Mouse (Mus musculus) layer of hippocampus, postnatal 36 days (tissue): ENCODE data around the gene Tmem218. TPM values are rescaled to one million over a fixed set of nuclear protein-coding genes. Genes with fewer than 3 reads are reported as not detected.

Experiments
- DNase-seq, 2 experiments: peaks; one replicate each; pipeline ENCODE4 v3.0.0; 2022
- total RNA-seq, 2 experiments: library from RNA; stranded (reverse); gene quantifications; 2 replicates each; pipeline ENCODE4 v1.2.3; 2021

Gene Tmem218
- total RNA-seq, 2 experiments from 2014 or later: 8.4 to 8.8 TPM

DNA sequence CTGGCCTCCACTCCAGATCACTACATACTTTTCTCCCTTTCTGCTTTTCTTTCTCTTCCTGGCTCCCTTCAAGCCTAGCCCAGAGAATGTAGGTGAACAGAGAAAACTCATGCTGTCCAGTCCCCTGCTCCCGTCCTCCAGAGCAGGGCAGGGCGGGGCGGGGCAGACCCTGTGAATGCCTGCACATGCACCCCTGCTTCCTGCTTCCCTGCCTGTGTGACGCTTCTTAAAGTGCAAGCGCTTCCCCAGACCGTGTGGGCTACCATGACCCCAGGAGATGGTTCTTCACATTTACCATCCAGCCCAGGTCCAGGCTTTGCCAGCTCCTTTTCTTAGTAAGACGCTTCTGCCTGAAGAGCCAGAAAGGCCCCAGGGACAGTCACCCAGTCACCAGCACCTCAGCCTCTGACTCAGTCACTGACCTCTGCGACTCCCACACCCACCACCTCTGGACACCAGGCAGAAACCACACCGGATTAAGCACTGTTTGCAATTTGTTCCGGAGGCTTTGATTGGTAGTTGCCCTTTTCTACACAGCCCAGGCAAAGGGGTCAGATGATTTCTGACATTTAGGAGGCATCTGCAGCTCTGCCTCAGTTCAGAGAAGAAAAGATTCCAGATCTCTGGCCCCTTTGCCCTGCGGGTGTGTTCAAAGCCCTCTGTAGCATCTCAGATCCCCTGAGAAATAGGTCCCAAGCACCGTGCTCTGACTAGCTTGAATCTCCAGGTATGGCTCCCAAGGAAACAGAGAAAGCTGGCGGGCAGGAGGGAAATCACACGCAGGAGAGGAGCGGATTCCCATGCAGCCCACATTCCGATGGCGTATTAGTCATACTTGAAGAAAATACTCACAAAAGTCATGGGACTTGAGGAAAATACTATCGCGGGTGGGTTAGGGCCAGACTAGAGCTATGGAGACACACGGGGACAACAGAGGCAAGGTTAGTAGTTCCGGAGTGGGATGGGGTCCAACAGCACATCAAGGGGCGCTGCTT is 24.5 kb downstream of the Tmem218 start:
- DNase-seq: no peak

DNA sequence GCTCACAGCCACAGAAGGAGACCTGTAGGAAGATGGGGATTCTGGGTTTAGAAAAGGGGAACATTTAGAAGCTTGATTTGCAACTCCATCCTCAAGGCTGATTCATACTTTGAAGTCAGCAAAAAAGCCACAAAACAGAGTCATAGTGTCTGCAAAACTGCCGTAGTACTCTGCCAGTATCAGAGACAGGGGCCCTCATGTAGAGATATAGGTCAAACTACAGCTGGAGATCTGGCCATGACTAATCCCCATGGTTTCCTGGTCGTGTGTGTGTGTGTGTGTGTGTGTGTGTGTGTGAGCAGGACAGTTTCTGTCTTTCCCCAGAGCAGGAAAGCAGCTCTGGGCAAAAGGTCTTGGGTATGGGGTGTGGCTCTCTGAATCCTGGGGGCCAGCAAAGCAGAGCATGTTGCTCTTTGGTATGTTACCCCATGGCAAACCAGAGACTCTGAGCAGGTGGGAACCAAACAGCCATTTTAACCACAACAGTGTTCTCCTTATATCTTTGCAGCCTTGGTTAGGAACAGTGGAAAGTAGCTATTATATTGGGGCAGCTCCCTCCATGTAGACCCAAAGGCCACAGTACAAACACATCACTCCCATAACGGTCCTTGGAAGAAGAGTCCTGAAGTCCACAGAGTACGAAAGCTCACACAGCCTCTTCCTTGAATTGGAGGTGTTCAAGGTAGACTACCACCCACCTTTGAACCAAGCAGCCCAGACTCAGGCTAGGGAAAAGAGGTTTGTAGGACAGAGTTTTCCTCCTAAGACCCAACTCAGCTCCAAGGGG is 28.1 kb downstream of the Tmem218 start:
- no peak for DNase-seq

DNA sequence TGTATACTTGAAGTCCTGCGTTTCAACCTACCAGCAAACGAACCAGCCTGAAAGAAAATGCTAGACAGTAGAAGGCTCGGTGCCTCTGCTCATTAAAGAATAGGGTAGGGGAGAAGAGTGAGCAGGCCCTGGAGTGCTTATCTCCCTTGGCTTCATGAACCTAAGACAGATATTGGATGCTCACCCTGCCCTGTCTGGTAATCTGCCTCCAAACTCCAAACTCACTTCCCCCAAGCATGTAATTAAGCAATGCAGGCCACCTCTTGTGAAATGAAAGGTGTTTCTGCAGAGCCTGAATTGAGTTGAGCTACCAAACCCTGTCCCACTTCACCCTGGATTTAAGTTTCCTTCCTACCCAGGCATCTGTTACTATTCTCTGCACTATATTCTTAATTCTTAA is 34.7 kb downstream of the Tmem218 start:
- DNase-seq: no peak

DNA sequence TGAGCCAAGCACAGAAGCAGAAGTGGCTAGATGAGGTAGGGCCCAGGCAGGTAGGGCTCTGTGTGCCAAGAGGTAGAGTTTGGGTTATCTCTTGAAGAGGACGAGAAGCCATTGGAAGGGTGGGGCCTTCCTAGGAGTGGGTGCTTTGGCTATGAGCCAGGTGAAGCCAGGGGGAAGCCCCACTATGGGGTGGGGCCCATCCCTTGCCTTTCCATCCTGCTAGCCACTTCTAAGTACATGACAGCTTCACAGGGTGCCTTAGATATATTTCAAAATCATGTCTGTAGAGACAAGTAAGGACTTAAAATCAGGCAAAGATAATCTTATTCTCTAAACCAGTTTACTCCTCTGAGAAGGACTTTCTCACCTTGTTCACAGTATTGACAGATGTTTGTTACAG is 36.6 kb downstream of the Tmem218 start:
- no peak for DNase-seq

DNA sequence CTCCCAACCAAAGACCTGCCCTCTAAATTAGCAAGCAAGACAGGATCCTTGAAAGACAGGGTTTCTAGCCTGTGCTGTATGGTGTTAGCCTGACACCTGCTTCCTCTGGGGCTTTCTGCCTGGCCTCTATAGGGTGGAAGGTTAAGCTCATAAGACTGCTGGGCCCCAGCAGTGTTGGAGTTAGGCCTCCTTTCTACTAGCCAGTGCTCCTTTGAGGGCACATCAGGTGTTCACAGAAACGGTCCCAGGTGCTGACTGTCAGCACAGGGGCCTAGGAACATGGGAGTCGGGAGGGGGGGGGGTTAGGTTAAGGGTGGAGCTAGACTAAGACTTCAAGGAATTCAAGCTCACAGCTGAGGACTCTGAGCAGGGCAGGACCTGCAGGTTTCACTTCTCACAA is 37.4 kb downstream of the Tmem218 start:
- DNase-seq: no peak

DNA sequence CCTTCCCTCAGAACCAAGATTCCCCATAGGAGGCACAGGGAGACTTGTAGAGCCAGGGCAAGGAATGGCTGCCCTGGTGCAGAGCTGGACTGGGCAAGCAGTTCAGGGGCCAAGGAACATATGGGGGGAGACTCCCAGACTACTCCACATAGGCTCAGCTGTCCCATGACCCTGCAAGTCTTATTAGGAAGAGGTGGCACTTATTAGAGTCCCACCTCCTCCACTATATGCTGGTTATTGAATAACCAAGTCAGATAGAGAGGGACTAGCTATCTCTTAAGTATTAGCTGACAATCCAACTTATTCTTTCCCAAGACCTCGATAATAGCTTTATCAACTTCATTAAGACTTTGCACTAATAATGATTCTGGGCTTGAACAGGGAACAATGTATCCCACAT is 37.8 kb downstream of the Tmem218 start:
- DNase-seq: no peak

DNA sequence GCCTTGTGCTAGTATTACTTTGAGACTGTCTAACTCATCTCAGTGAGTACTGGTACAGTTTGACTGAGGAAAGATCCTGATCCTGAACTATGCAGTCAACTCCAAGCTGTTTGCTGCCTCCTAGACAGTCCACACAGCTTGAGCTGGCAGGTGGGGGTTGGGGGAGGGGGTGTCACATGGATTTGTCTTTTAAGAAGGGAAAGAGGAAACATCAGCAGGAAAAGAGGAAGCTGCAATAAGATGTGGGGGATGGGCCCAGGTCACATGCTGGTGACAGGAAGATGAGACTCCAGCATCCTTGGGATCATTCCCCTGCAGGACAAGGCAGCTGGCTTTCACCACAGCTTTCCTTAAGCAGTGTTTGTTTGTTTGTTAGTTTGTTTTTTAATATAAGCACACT is 39.4 kb downstream of the Tmem218 start:
- no peak for DNase-seq

DNA sequence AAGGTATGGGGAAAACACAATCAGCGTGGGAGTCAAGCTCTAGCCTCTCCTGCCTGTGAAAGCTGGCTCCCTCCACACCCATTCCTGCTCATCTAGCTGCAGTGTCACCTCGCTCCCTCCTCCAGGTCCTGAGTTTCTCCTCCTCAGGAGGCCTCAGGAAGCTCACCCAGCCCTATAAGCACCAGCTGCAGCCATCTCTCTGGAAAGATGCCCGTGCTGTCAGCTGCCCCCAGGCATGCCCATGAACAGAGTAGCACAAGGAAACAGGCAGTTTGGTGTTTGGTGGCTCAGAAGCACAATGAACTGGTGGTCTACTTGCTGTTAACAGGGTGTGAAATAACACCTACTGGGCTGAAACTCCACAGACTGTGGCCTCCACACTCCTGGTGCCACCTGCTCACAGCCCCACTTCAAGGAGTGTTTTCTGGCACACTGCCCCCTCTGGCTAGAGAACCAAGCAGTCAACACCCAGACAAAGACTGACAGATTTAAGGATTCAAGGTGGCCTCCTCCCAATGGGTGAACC is 40.4 kb downstream of the Tmem218 start:
- no peak for DNase-seq

DNA sequence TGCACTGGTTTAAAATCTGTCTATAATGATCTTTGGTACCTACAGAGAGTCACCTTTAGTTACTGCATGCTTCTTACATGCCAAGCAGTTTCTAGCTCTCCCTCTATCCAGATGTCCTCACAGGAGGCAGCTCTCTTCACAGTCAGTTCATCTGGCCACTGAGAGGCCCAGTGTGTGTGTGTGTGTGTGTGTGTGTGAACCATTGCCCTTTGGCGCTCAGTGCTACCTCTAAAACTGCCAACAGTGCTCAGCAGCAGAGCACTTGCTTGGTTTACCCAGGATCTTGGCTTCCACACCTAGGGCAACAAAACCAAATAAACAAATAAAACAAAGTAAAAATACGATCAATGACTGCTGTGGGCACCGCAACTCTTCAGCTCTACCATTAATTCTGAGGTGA is 42.0 kb downstream of the Tmem218 start:
- DNase-seq: no peak

DNA sequence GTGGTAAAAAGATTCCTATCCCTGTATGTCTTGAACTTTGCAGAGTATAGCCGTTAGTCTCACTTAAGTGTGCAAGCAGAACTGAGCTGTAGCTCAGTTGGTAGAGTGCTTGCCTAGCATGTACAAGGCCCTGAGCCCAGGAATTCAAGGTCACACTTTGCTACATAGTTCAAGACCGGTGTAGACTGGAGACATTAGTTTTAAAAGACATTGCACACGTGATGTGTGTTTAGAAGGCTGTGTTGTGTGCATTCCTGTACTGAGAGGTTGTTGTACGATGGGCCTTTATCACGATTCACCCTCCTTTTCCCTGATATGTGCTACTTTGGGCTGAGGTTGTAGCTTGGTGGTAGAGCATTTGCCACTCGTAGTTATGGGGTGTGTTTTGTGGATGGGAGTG is 42.6 kb downstream of the Tmem218 start:
- no peak for DNase-seq

DNA sequence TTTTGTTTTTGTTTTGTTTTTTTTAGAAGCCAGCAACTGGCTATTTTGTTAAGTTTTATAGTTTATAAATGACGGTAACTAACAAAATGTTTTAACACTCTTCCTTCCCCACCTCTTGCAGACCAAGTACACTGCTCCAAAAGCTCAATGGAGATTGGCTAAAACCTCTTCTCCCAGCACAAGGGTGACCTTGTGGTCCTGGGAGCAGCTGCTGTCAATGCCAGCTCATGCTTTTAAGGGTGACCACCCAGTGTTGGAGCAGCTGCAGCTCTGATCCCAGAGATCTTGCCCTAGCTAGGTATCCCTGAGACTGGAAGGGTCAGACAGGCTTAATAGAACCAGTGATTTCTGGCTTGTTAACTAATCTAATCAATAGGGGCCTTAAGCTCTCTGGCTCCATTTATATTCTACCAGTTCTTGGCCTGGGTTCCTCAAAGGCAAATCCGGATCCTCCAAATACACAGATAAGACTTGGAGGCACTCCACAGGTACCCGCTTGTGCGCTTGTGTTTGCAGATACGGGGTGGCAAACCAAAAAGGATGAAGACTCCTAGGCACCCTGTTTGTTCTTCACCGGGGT is 46.6 kb downstream of the Tmem218 start:
- DNase-seq: no peak

DNA sequence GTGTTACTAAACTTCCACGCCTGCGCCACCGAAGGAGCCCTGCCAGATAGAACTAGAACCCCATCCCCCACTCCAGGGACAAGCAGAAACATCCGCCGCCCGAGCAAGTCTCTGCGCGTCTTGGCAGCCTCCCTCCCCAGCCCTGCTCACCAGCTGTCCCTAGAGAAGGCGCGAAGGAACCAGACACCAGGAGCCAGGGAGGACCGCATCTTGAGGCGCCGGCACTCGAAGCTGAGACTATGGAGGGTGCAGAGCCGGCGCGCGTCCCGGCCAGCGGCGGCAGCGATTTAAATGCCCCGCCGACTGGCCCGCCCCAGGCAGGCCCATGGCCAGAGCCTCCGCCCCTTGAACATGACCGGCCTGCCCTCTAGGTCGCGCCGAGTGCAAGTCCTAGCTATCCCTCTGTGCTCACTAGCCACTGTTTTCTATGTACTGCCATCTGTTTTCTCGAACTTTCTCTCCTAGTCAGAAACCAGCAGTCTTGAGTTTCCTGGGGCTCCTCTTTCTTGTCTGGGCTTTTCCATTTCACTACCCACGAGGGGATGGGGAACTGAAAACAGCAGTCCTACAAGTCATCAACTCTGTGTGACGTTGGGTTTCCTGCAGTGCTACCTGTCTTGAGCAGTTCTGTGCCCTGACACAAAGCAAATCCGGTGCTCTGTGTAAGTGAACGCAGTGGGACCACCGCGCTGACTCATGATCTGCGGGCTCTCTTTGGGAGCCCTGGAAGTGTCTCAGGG is 47.3 kb downstream of the Tmem218 start, which contains the start of gene Slc37a2:
Gene Slc37a2, minus strand, starts transcription at position 590 of the 740 bp plus-strand sequence.
- peak; percentile 71 to 75 for DNase-seq

DNA sequence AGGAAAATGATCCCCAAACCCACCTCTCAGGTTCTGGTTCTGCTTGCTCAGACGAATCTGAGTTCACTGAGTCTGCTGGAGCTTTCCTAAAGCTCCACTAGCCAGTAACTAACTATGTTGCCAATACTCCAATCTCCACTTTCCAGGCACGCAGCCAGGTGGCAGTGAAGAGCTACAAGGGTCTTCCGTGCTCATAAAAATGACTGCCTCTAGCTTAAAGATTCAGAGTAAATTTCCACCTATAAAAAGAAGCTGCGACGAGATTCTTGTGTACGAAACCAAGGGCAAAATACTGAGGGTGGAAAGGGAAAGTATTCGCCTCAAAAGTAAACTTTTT is 47.8 kb downstream of the Tmem218 start:
- peak in 1 of 2 experiments; percentile 22 for DNase-seq

DNA sequence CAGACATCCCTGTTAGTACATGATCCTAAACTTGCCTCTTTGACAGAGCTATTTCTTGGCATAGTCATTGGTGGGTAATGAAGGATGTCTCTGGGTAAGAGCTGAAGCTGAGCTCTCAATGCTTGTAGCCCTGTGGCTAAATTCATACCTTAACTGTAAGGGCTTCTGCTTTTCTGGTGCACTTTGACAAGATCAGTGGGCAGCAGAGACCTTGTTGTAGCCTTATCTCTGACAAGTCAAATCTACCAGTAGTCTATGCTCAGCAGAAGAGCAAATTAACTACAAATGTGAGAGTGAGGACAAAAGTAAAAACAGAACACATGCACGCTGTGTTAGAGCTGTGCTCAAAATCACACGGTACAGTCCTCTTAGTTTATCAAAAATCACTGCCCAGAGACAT is 58.6 kb downstream of the Tmem218 start:
- DNase-seq: no peak

Other genes starting within 250 kb of the Tmem218 start
- 10 to 100 TPM; 32.7 to 38.3 TPM for gene Pknox2, start 60.8 kb upstream of the Tmem218 start, total RNA-seq
- gene Slc37a2, start 47.5 kb downstream of the Tmem218 start, total RNA-seq: 1 to 10 TPM; 1.4 to 1.8 TPM
- 1 to 10 TPM; 1.9 to 2.2 TPM for gene Ccdc15, start 140.2 kb downstream of the Tmem218 start, total RNA-seq
- gene Hepacam, start 159.1 kb downstream of the Tmem218 start, total RNA-seq: 10 to 100 TPM; 66.3 to 66.9 TPM
- 1 to 10 TPM; 5.4 to 7.0 TPM for gene Robo4, start 193.7 kb downstream of the Tmem218 start, total RNA-seq
- gene Robo3, start 225.0 kb downstream of the Tmem218 start, total RNA-seq: 10 to 100 TPM; 13.9 to 14.3 TPM